Mouse (Mus musculus) left cerebral cortex, adult 2 months (tissue): ENCODE data around the gene Ddr1. TPM values are rescaled to one million over a fixed set of nuclear protein-coding genes. Genes with fewer than 3 reads are reported as not detected.

Experiments used
- DNase-seq, 2 experiments: peaks; one replicate each; pipeline ENCODE4 v3.0.0; 2021 to 2022; ENCODE audit warnings: low spot score in 2 of 2, mixed read lengths in 1 of 2; ENCODE audit errors: extremely low spot score in 1 of 2
- H3K27ac ChIP-seq: fragments of 200-600 bp; 2 replicates; pipeline ENCODE4 v1.8.1; 2022
- H3K4me3 ChIP-seq: fragments of 200-600 bp; 2 replicates; pipeline ENCODE4 v1.8.1; 2022
- CTCF ChIP-seq: fragments of 200-600 bp; IDR thresholded peaks from 2 replicates; pipeline ENCODE4 v1.8.1; 2022; ENCODE audit warnings: antibody characterized with exemption, mild to moderate bottlenecking, moderate library complexity
- intact Hi-C: fragments of 180-260 bp; cut with DNase I; formaldehyde crosslinking; loops from one replicate; pipeline ENCODE4 v1.15.1; 2025
- total RNA-seq, 2 experiments: library from RNA; stranded (reverse); gene quantifications; 2 replicates each; pipeline ENCODE4 v1.2.3; 2021

Ddr1 gene
- total RNA-seq, 2 experiments from 2014 or later: 47.2 to 47.8 TPM

- intact Hi-C loops: loop anchor here (1.0 to 5.0 kb wide), 2 partner anchors 61 to 82 kb away; no protein-coding TSS in a partner anchor
- 0 out of 2 replicates have a peak overlapping the region, but pooled peaks have one; percentile 9 for H3K4me3 ChIP-seq
- TF ChIP-seq CTCF: peak; percentile 61
- DNase-seq: peak; percentile 37 to 40
- H3K27ac ChIP-seq: no peak overlapping the region
Observed at GRCm38 (mm10) chr17:35665957-35666515, 38.4 kb downstream of the Ddr1 start.

GRCm38 (mm10) chr17:35653086-35653485 lies 51.3 kb downstream of the Ddr1 start:
- H3K27ac ChIP-seq: no peak overlapping the region
- DNase-seq: no peak
- no peak overlapping the region for H3K4me3 ChIP-seq

GRCm38 (mm10) chr17:35649429-35649828 lies 55.0 kb downstream of the Ddr1 start:
- no peak for TF ChIP-seq CTCF
- intact Hi-C loops: no loop called here

More at GRCm38 (mm10) chr17:35653086-35653485, 51.3 kb downstream of the Ddr1 start:
- intact Hi-C loops: no loop called here
- no peak for TF ChIP-seq CTCF

GRCm38 (mm10) chr17:35643609-35644236 lies 60.7 kb downstream of the Ddr1 start, which contains the start of gene Mucl3:
Gene Mucl3, minus strand, starts transcription at chr17:35643695.
- no peak for DNase-seq
- intact Hi-C loops: no loop called here
- Histone ChIP-seq H3K27ac (no peak within 1 kb of the TSS), H3K4me3 (no peak within 1 kb of the TSS)
- no peak for TF ChIP-seq CTCF

More at GRCm38 (mm10) chr17:35649429-35649828, 55.0 kb downstream of the Ddr1 start:
- Histone ChIP-seq H3K27ac (no peak overlapping the region), H3K4me3 (no peak overlapping the region)
- no peak for DNase-seq

GRCm38 (mm10) chr17:35639352-35639751 lies 65.1 kb downstream of the Ddr1 start:
- no peak for DNase-seq
- intact Hi-C loops: no loop called here
- Histone ChIP-seq H3K4me3 (no peak overlapping the region), H3K27ac (no peak overlapping the region)
- TF ChIP-seq CTCF: no peak

GRCm38 (mm10) chr17:35638475-35639190 lies 65.8 kb downstream of the Ddr1 start:
- no peak overlapping the region for H3K4me3 ChIP-seq
- intact Hi-C loops: no loop called here

GRCm38 (mm10) chr17:35636363-35636762 lies 68.1 kb downstream of the Ddr1 start:
- TF ChIP-seq CTCF: no peak
- DNase-seq: peak in 1 of 2 experiments; percentile 37
- Histone ChIP-seq H3K4me3 (no peak overlapping the region), H3K27ac (peak overlapping the region; percentile 72)
- intact Hi-C loops: no loop called here

More at GRCm38 (mm10) chr17:35638475-35639190, 65.8 kb downstream of the Ddr1 start:
- no peak for TF ChIP-seq CTCF
- peak in 1 of 2 experiments; percentile 36 for DNase-seq
- H3K27ac ChIP-seq: no peak overlapping the region

GRCm38 (mm10) chr17:35635699-35636111 lies 68.7 kb downstream of the Ddr1 start:
- intact Hi-C loops: loop anchor here (1.0 to 2.0 kb wide), 3 partner anchors 32 to 89 kb away; partner anchors contain the start of gene Vars2
- DNase-seq: peak; percentile 75 to 77
- TF ChIP-seq CTCF: peak; percentile 90
- peak overlapping the region; percentile 72 for H3K27ac ChIP-seq
- peak overlapping the region; percentile 45 for H3K4me3 ChIP-seq

GRCm38 (mm10) chr17:35635202-35635601 lies 69.2 kb downstream of the Ddr1 start:
- peak overlapping the region; percentile 90 for H3K27ac ChIP-seq

GRCm38 (mm10) chr17:35633992-35634391 lies 70.4 kb downstream of the Ddr1 start:
- peak; percentile 53 to 67 for DNase-seq
- peak overlapping the region; percentile 90 for H3K27ac ChIP-seq
- peak; percentile 55 for TF ChIP-seq CTCF
- intact Hi-C loops: loop anchor here (2.0 kb wide), 2 partner anchors 43 to 91 kb away; no protein-coding TSS in a partner anchor
- no peak overlapping the region for H3K4me3 ChIP-seq

More at GRCm38 (mm10) chr17:35635202-35635601, 69.2 kb downstream of the Ddr1 start:
- no peak overlapping the region; the same call in 1 of the 2 replicates for H3K4me3 ChIP-seq
- intact Hi-C loops: loop anchor here (1.0 to 2.0 kb wide), 3 partner anchors 32 to 90 kb away; partner anchors contain the start of gene Vars2
- no peak for DNase-seq
- no peak for TF ChIP-seq CTCF

Other genes with a start within 250 kb of the Ddr1 start
- under 1 TPM; 0.43 to 0.75 TPM for gene H2-Q10, start 234.5 kb downstream of the Ddr1 start, total RNA-seq
- under 1 TPM in 1 of 2 experiments, not detected in 1; 0.25 TPM for gene Pou5f1, start 198.6 kb downstream of the Ddr1 start, total RNA-seq
- gene Tcf19, start 187.8 kb downstream of the Ddr1 start, total RNA-seq: 10 to 100 TPM; 10.7 to 11.4 TPM
- 10 to 100 TPM; 14.5 to 17.1 TPM for gene Cchcr1, start 187.5 kb downstream of the Ddr1 start, total RNA-seq
- gene Psors1c2, start 171.4 kb downstream of the Ddr1 start, total RNA-seq: 1 to 10 TPM; 1.3 TPM
- gene Cdsn, start 152.5 kb downstream of the Ddr1 start, total RNA-seq: 1 to 10 TPM in 1 of 2 experiments, under 1 TPM in 1; 0.87 to 1.5 TPM
- not detected for gene 2300002M23Rik, start 137.2 kb downstream of the Ddr1 start, total RNA-seq
- gene Sfta2, start 103.1 kb downstream of the Ddr1 start, total RNA-seq: not detected
- gene Gm9573, start 78.0 kb downstream of the Ddr1 start, total RNA-seq: not detected
- not detected for gene Mucl3, start 60.9 kb downstream of the Ddr1 start, total RNA-seq
- gene Vars2, start 37.0 kb downstream of the Ddr1 start, total RNA-seq: 10 to 100 TPM; 33.2 to 42.6 TPM
- 10 to 100 TPM; 34.5 to 35.9 TPM for gene Gtf2h4, start 30.9 kb downstream of the Ddr1 start, total RNA-seq
- 10 to 100 TPM; 14.7 to 17.5 TPM for gene Ier3, start 117.1 kb upstream of the Ddr1 start, total RNA-seq
- 100 to 1,000 TPM; 137 to 144 TPM for gene Flot1, start 118.6 kb upstream of the Ddr1 start, total RNA-seq
- 100 to 1,000 TPM; 417 to 433 TPM for gene Tubb5, start 133.7 kb upstream of the Ddr1 start, total RNA-seq
- 10 to 100 TPM; 14.6 to 17.8 TPM for gene Mdc1, start 136.9 kb upstream of the Ddr1 start, total RNA-seq
- 1 to 10 TPM; 2.1 to 4.1 TPM for gene Nrm, start 156.7 kb upstream of the Ddr1 start, total RNA-seq
- 10 to 100 TPM in 1 of 2 experiments, 1 to 10 TPM in 1; 8.5 to 10.8 TPM for gene Ppp1r18, start 161.0 kb upstream of the Ddr1 start, total RNA-seq
- gene Dhx16, start 175.2 kb upstream of the Ddr1 start, total RNA-seq: 10 to 100 TPM; 30.0 to 39.7 TPM
- 10 to 100 TPM; 58.9 to 59.3 TPM for gene 2310061I04Rik, start 192.8 kb upstream of the Ddr1 start, total RNA-seq
- gene Atat1, start 205.5 kb upstream of the Ddr1 start, total RNA-seq: 10 to 100 TPM; 51.8 to 63.6 TPM
- 10 to 100 TPM; 38.0 to 44.3 TPM for gene Mrps18b, start 211.8 kb upstream of the Ddr1 start, total RNA-seq
- 10 to 100 TPM; 68.8 to 70.6 TPM for gene Ppp1r10, start 211.8 kb upstream of the Ddr1 start, total RNA-seq